Mouse (Mus musculus): ENCODE results near the gene Helz.

Helz gene

GRCm38 (mm10) chr11:107675246-107675645 is 127.5 kb downstream of the Helz start:
- no peak for DNase-seq

- DNase-seq = no peak
Measured at GRCm38 (mm10) chr11:107676207-107676940, 128.6 kb downstream of the Helz start.

DNA sequence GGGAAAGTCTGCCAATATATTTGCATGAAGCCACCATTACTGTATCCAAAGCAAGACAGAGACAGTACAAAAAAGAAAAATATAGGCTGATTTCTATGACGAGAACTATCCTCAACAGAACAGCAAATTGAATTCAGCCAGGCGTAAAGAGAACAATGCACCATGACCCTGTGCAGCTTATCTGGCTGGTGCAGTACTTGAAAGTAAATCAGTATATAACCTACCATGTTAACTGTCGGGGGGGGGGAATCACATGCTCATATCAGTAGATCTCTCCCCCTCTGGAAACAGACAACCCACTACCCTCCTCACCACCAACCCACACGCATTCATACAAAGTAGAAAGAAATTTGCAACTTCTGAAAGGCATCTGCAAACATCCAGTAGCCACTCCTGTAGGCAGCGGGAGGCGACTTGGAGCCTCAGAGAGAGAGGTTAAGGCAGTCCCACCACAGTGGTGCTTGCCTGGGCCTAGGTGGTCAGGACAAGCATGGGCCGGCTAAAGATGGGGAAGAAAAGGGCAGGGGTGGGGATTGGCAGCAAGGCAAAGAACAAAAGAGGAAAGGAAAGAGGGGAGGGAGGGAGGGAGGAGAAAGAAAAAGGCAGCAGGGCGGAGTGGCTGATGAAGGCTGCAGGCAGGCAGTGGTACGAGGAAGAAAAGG is 135.1 kb downstream of the Helz start:
- DNase-seq = no peak

DNA sequence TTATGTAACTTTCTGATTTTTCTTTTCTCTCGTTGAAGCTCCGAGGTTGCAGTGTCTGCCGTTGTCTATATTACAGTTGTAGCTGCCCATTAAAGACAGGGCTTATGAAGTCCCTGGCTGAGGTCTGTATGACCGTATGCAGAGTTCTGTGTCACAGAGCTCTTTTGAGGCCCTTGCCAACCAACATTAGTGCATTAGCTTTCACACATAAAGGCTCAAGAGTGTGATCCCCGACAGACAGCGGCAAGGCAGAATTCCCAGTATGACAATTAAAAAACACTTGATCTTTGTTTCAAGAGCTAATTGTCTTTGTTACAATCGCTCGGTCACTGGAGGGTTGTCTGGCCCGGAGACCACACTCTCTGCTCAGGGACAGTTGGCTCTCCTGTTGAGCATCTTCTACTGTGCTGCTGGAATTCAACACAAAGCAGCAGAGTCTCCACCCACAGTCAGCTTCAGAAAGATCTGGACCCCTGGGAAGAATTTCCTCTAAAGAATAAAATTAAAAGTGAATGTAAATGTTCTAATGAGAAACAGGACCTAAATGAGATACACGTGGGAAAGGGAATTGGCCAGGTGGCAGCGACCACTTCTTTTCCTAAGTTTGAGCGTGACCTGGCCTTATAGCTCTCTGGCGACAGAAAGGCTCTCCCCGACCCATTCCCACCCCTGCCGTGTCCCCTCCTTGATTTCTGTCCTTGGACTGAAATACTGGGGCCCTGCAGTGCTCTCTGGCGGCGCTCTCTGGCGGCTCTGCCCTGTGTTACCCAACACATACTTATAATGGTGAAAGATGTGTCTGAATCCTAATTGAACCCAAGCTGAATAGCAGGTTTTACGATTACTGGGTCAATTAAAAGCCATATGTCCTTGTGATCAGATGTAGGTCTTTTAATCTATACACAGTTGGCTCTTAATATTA is 136.1 kb downstream of the Helz start:
- no peak for DNase-seq

- DNase-seq = peak; percentile 19
Measured at GRCm38 (mm10) chr11:107686290-107686689, 138.6 kb downstream of the Helz start.

- no peak for DNase-seq
Measured at GRCm38 (mm10) chr11:107688480-107688879, 140.8 kb downstream of the Helz start.

DNA sequence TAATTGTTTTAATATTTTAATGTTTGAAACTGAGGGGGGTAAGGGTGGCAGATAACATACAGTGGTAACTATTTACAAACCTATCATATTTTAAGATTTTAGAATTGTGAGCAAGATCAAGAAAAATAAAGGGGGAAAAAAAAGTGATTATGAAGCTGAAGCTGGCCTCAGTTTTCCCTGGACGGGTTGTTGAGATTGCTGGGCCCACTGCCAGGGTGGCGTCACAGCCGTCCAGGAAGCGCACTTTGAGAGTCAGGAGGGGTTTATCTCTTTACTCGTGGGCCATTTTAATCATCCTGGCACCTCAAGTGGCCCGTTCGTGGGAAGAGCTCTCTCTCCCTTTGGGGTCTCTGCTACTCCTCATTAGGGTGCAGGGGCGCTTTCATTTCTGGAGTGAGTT is 143.8 kb downstream of the Helz start:
- DNase-seq = no peak

- DNase-seq = no peak
Measured at GRCm38 (mm10) chr11:107693338-107693737, 145.6 kb downstream of the Helz start.

DNA sequence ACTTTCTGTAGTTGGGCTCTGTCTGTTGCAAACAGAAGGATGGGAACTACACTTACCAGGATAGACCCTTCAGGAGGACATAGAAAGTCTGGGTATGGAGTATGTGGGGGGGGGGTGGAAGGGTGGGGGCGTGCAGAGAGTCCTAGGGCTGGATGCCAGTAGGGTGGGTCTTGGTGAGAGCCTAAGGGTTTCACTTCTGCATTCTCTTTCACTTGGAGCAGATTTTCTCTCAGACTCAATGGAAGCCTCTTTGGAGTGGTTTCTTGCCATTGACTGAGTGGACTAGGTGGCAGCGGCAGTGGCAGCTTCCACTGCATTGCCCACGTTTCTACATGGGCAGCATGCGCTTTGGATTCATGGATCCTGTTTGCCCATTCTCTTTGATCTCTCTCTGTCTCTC is 152.2 kb downstream of the Helz start:
- no peak for DNase-seq

DNA sequence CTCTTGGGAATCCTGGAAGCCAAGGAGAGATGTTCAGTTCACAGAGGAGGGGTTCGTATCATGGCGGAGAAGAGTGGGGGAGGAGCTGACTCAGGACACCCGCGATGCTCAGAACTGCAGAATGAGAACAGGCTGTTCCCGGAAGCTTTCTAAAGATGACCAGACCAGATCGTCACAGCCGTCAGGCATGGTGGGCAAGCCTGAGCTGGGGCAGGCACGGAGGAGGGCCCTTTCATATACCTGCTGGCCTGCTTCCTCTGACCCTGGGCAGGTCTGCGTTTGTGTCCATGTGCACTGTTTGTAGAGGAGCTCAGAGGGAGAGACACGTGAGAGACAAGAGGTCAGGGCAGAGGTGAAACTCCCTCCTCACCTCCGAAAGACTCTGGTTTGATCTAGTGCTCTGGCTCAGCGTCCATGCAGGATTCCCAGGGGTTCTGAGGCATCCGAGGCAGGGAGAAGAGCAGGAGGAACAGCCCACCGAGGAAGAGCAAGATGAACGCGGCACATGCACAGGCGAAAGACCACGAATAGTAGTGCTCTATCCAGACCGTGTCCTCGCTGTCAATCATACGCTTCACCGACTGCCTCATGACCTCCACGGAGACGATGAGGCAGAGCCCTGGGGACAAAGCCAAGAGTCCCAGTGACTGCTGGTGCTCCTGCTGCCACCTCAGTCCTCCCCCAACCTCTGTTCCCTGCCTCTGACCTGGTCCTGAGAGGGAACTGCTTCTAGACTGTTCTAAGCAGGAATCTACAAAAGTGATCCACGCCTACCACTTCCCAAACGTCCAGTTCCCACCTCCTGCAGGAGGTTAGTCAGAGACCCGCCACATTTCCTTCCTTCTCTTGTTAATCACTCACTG is 155.8 kb downstream of the Helz start:
- DNase-seq = no peak

DNA sequence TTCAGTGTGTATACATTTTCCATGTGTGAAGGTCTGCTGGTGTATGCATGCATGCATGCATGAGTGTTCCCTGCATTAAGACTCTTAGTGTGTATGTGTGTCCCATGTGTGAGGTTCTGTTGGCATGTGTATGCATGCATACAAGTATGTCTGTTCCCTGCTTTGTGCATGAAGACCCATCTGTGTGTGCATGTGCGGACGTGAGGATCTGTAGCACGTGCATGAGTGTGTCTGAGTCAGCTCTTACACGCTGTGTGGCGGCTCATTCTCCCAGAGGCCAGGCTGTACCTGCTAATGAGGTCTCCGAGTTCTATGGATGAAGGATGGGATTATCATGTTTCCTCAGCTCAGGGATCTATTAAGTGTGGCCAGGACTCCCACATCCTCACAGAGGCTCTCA is 157.3 kb downstream of the Helz start:
- no peak for DNase-seq

DNA sequence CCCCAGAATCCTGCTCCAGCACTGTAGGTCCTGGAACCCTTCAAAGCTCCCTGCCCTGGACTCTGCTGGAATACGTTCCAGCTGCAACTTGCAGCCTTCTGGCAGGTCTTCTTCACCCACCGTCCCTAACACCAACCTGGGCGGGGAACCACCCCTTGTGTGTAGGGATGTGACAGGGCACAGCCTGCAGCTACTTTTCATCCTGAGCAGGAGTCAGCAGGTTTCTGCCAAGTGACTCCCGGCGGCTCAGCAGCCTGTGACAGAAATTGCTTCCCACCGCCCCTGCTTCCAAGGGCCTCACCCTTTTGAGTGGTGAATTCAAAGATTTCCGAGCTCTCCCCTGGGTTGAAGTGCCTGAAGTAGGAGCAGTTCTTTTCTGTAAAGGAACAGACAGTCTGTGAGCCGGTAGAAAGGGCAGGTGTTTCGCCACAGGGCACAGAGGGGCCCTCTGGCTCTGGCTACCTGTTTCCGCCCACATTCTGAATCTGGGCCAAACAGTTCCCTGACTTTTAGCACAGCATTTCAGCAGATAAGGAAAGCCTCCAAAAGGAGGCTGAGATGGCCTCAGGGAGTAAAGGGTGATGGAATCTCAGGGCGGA is 157.8 kb downstream of the Helz start:
- DNase-seq = no peak

- DNase-seq = no peak
Measured at GRCm38 (mm10) chr11:107707897-107708610, 160.3 kb downstream of the Helz start.

- DNase-seq = no peak
Measured at GRCm38 (mm10) chr11:107710379-107710778, 162.6 kb downstream of the Helz start.

DNA sequence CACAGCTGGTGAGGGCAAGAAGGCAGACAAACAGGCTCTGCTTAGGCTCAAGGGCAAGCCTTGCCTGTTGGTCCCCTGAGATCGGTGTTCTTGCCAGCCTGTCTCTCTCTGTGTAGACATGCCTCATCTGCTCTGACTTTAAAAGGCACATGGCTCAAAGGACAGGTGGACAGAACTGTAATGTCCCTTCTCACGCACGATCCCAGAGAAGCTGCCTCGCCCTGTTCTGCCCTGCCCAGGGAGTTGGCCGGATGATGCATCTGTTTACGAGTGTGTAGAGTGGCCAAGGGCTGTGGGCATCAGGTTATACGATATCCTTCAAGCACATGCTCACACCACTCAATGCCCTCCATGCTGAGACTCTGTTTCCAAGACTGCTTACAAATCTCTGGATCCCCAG is 166.6 kb downstream of the Helz start:
- DNase-seq = no peak

DNA sequence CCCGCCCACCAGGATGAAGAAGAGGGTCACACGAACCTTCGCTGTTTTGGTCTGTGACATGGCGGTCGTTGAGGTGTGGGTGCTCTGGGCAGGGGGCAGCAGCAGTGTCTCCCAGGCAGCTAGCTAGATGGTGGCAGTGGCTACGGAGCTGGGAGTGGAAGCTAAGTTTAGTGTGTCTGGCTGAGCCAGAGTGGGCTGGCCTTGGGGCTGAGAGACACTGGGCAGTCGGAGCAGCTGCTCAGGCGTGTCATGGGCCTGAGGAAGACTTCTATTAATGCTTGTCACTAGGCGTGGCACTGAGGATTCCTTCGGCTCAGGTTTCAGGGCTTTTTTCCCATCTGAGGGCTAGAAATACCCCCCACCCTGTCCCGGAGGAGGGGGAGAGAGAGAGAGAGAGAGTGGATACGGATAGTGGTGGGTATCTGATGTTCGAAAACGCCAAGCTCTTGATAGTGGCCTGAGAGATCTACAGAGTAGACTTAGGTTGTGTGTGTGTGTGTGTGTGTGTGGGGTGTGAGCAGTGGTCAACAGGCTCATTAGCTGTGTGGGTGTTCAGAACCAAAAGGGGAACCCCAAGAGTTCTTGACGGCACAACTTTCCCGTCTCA is 168.7 kb downstream of the Helz start, which contains the start of gene Cacng1:
Gene Cacng1, minus strand, starts transcription at position 191 of the 607 bp plus-strand sequence.
- DNase-seq = no peak

DNA sequence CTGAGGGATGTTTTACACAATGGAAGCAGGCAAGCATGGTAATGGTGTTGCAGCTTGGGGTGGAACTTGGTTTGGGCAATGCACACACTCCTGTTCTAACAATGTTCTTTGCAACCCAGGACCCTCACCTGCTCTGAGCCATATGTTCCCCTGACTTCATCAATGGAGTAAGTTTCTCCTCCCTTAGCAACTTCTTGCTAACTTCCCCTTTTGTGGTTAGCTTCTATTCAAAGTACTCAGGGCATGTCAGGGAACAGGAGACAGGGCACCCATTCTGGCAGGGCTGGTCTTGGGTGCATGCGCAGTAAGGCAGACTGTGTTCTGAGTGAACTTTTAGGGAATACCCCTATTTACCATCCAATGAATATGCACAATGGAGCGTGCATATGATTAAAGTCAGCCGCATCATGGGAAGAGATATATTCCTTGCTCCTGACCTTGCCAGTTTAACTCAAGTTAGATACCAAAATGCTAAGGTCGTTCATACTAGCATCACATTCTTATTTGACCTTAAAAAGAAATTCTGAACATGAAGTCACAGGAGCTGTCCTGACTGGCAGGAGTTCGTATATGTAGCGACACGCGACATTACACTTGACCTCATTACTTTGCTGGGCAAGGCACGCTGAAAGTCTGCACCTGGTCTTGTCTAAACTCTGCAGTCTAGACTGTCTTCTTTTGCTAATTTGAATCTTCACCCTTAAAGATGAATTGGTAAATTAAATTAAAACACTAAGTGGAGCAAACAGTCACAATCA is 172.7 kb downstream of the Helz start:
- DNase-seq = no peak

GRCm38 (mm10) chr11:107721057-107721456 is 173.3 kb downstream of the Helz start:
- no peak for DNase-seq

GRCm38 (mm10) chr11:107724603-107725002 is 176.9 kb downstream of the Helz start:
- no peak for DNase-seq

All from liver (tissue).